Mouse (Mus musculus) large intestine, adult 2 months (tissue): ENCODE data around the gene Mau2. TPM values are rescaled to one million over a fixed set of nuclear protein-coding genes. Genes with fewer than 3 reads are reported as not detected.
"Not testable (repeated sequence)": the region's sequence is repeated elsewhere in the genome, so short reads cannot be mapped to it uniquely, and the experiment has no call there.

Experiments used
- DNase-seq: peaks from one replicate; pipeline ENCODE4 v3.0.0-alpha.2; 2012; ENCODE audit warnings: low read depth, low spot score
- WGBS: fragments of 180-500 bp; shearing (Covaris S2); methylation state at CpG from one replicate; pipeline ENCODE4 v1.1.7; 2018; 5-methylcytosine and 5-hydroxymethylcytosine counted together
- polyA plus RNA-seq: library from polyadenylated mRNA; depleted of rRNA; stranded (reverse); fragments of >200 nt; gene quantifications from 2 replicates; pipeline ENCODE4 v1.2.3, GENCODE M21; 2012; rRNA removed

The Mau2 gene
- polyA plus RNA-seq: 52.0 and 84.9 TPM in 2 replicates

- WGBS: under 1% methylated on average over 65 of the region's 65 CpGs
These were observed at the start of gene Mau2, which contains the start of gene Sugp1 for GRCm38 (mm10) chr8:70042583-70043455. Gene Mau2 (minus strand): TSS chr8:70042734. Gene Sugp1 (plus strand): TSS chr8:70042813.

DNA sequence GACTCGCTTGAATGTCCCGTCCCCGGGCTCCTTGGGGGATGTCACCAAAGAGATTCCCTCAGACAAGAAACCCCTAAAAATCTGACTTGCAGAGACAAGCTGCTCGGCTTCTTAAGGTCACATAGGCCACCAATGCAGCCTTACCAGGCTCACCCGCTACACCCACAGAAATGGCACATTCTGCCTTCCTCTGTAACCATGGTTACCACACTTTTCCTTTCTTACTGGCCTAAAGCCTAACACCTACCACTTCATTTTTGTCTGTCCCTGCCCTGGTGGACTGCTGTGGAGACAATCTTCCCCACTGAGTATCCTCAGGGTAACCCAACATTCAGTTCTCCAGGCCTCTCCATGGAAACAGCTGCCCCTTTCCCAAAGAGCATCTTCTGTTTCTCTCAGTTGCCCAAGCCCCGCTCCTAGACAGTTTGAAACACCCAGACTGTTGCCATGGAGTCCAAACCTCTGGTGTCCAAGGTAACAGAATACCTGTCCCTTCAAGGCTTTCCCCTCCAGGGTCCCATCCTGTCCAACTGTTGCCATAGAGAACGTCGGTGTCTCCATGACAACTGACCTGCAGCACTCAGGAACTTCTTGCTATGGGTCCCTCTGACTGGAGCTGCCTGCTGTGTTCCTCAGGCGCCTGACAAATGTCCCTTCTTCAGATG lies 46.9 kb upstream of the Mau2 start:
- 64% methylated on average over 9 of the region's 9 CpGs for WGBS
- no peak for DNase-seq

More at GRCm38 (mm10) chr8:70042583-70043455, at the start of gene Mau2, which contains the start of gene Sugp1:
- DNase-seq: peak; percentile 79

DNA sequence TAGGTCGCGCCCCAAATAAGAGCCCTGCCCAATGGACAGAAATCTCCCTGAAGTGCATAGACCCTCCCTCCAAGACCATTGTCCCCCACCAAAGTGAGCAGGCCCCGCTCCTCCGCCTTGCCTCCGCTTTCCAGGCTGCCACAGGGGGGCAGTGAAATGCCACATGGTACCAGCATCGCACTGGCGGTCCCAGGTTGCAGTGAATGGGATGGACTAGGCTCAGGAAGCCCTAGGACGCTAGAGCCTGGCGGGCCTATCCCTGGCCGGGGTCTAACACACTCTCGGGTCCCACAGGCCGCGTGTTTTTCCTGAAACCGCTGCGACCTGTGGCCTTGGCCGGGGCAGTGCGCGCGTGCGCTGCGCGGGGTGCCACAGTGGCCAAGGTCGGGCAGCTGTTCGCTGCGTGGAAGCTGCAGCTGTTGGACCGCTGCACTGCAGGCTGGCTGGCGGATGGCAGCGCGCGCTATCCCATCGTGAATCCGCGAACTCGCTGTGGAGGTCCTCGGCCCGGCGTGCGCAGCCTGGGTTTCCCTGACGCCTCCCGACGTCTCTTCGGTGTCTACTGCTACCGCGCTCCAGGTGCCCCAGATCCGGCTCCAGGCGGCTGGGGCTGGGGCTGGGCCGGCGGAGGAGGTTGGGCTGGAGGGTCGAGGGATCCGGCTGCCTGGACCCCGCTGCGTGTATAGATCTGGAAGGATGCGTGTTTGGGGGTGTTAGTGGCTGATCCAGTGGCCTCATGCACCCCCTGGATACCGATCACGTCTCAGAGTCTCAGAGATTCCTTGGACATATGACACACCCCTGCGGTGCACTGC lies 45.5 kb upstream of the Mau2 start:
- DNase-seq: no peak
- 5% methylated on average over 56 of the region's 56 CpGs for WGBS

GRCm38 (mm10) chr8:70087237-70087636 lies 44.7 kb upstream of the Mau2 start:
- 6% methylated on average over 7 of the region's 7 CpGs for WGBS
- no peak for DNase-seq

DNA sequence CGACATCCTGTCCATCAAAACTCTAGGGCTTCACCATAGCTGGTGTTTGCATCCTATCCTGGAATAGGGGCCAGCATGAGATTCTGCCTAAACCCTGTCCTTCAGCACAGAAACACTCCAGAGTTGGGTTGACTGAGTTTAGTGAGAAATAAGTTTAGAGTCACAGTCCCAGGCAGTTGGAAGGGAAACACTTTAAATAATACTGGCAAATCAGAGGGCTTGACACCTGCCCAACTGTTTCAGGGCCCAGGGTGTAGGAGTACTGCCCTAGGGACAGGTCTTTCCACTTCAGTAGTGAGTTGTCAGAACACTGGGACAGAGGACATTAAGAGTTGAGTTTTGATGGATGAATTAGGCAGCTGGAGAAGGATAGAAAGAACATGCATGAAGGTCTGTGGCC lies 43.6 kb upstream of the Mau2 start:
- DNase-seq: no peak
- 37% methylated on average over 1 of the region's 1 CpGs for WGBS

GRCm38 (mm10) chr8:70084191-70085065 lies 41.9 kb upstream of the Mau2 start:
- 3% methylated on average over 71 of the region's 71 CpGs for WGBS
- DNase-seq: no peak

- WGBS: under 1% methylated on average over 26 of the region's 26 CpGs
- DNase-seq: no peak
These were observed 40.8 kb upstream of the Mau2 start, which contains the start of gene Hapln4 for GRCm38 (mm10) chr8:70083285-70083684. Gene Hapln4 (plus strand): TSS chr8:70083457.

DNA sequence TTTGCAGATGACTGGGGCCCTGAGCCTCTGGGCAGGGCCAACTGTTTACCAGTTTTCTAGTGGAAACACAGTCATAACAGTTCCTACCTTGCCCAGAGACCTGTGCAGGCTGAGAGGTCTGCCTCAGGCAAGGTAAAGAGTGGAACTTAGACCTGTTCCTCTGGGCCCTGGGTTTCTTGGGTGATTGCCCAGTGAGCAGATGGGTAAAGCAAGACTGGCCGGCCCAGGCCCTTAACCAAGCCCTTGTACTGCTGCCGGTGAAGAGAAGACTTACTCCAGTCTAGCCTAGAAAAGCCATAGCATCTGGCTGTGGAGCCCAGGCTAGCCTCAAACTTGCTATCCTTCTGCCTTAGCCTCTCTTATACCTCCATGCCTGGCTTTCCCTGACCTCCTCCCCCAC lies 39.4 kb upstream of the Mau2 start:
- 87% methylated on average over 2 of the region's 2 CpGs for WGBS
- DNase-seq: no peak

DNA sequence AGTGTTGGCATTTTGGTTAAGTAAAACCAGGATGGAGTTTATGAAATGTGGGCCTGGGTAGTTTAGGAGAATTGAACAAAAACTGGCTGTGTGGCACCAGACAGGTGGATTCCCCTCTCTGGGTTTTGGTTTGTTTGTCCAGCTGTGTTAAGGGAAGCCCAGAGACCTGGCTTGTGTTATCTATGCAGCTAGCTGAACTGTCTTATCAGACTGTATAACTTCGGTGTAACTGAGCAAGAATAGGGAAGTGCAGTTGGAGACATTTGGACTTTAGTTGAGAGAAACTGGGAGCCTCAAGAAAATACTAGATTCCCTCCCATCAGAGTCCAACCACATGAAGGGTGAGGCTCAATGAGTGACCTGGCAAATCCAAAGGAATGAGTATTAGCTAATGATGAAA lies 31.1 kb upstream of the Mau2 start:
- DNase-seq: no peak
- 28% methylated on average over 1 of the region's 1 CpGs for WGBS

- WGBS: 38% methylated on average over 8 of the region's 8 CpGs
These were observed 30.6 kb upstream of the Mau2 start for GRCm38 (mm10) chr8:70073120-70073519.

DNA sequence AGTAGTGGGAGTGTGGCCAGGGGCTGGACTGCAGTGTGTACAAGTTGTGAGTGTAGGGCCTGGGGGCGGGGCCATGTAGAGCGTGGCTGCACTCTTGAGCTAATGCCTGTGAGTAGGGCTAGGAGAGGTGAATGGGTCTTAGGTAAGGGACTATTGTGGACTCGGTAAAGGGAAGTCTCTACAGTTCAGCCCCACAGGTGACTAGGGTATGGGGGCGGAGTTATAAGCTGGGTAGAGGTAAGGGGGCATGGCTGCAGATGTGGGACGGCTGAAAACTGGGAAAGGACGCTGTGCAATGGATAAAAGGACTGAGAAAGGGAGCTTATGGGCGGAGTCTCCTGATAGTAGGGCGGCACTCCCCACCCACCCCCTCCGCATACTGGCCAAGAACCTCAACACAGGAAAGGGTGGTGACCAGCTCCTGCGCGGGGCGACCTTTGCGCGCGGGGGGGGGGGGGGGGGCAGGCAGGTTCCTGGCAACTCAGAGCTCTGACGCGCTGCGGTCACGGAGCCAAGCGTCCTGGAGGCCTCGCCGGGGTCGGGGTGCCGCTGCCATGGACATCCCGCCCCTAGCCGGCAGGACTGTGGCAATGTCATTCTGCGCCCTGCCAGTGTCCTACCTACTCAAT lies 30.0 kb upstream of the Mau2 start, which contains the start of gene Tm6sf2:
Tm6sf2 (plus strand) TSS at position 484 of the 629 bp plus-strand sequence.
- DNase-seq: peak; percentile 27
- WGBS: 7% methylated on average over 27 of the region's 27 CpGs

More at GRCm38 (mm10) chr8:70073120-70073519, 30.6 kb upstream of the Mau2 start:
- no peak for DNase-seq

- no peak for DNase-seq
- 82% methylated on average over 2 of the region's 2 CpGs for WGBS
These were observed 29.4 kb upstream of the Mau2 start for GRCm38 (mm10) chr8:70071836-70072440.

- DNase-seq: no peak
- WGBS: 94% methylated on average over 1 of the region's 1 CpGs
These were observed 15.2 kb upstream of the Mau2 start for GRCm38 (mm10) chr8:70057721-70058120.

DNA sequence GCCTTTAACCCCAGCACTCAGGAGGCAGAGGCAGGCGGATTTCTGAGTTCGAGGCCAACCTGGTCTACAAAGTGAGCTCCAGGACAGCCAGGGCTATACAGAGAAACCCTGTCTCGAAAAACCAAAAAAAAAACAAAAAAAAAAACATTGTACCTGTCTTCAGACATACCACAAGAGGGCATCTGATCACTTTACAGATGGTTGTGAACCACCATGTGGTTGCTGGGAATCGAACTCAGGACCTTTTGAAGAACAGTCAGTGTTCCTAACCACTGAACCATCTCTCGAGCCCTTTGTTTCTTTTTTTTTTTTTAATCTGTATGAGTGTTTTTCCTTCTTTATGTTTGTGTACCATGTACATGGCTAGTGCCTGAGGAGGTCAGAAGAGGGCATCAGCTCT lies 7.9 kb upstream of the Mau2 start:
- not testable (repeated sequence) for DNase-seq
- 95% methylated on average over 5 of the region's 5 CpGs for WGBS

DNA sequence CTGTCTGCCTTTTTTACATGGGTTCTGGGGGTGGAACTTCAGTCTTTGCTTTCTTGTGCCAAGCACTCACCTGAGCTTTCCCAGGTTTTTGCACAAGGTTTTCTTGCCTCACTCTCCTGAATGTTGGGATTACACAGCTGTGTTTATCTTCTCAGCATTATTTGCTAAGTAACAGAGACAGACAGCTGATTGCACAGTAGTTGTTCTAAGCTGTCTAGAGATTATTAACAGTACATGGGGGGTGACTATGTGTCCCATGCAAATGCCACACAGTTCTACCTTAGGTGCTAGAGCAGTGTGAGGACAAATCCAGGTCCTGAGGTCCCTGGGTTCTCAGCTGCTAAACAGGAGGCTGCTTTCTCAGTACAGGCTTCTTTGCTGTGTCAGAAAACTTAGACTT lies 7.1 kb upstream of the Mau2 start:
- DNase-seq: no peak

DNA sequence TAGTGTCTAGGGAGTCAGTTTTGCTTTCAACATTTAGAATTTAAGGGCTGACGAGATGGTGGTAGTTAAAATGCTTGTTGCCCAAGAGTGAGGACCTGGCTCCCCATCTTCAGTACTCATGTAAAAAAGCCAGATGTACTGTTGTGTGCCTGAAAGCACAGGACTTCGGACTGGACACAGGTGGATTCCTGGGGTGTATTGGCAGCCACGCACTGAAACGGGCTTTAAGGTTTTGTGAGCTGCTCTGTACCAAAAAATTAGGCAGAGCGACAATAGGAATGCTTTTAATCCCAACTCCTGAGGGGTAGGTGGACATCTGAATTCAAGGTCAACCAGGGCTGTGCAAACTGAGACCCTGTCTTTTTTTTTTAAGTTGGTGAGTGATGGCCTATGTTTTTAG lies 1.5 kb upstream of the Mau2 start:
- WGBS: 80% methylated on average over 5 of the region's 5 CpGs
- DNase-seq: no peak

- under 1% methylated on average over 47 of the region's 47 CpGs for whole genome bisulfite sequencing
These were observed 518 bp downstream of the Mau2 start for GRCm38 (mm10) chr8:70041885-70042546.

GRCm38 (mm10) chr8:70037994-70038393 lies 4.5 kb downstream of the Mau2 start:
- DNase-seq: no peak
- 80% methylated on average over 1 of the region's 1 CpGs for whole genome bisulfite sequencing

More at GRCm38 (mm10) chr8:70041885-70042546, 518 bp downstream of the Mau2 start:
- DNase-seq: no peak
